Mouse (Mus musculus) CH12.LX (cell line): ENCODE measurements around the gene Dis3l. TPM values are rescaled to one million over a fixed set of nuclear protein-coding genes. Genes with fewer than 3 reads are reported as not detected.

ENCODE experiments used
- DNase-seq: peaks from one replicate; pipeline ENCODE4 v3.0.0-alpha.2; 2013; ENCODE audit errors: extremely low read depth
- H3K27ac ChIP-seq: 2 replicates; pipeline ENCODE4 v1.5.1; 2012; ENCODE audit warnings: low read depth, mild to moderate bottlenecking, control low read depth, moderate library complexity; ENCODE audit not compliant: insufficient read depth
- H3K27me3 ChIP-seq: replicated peaks from 2 replicates; pipeline ENCODE3; 2012; ENCODE audit warnings: inconsistent platforms
- H3K36me3 ChIP-seq, 2 experiments: replicated peaks in 1 of 2; 2 replicates each; pipeline versions ENCODE3 to v1.6.1; 2012; ENCODE audit warnings: inconsistent platforms in 1 of 2, low read length in 1 of 2, mild to moderate bottlenecking in 1 of 2, mixed read lengths in 1 of 2, moderate library complexity in 1 of 2; ENCODE audit not compliant: control insufficient read depth in 1 of 2, insufficient read depth in 1 of 2
- H3K4me1 ChIP-seq, 2 experiments: 2 replicates each; pipeline ENCODE4 v1.6.1; 2012; ENCODE audit warnings: inconsistent platforms in 1 of 2, moderate library complexity in 1 of 2; ENCODE audit not compliant: insufficient read depth in 2 of 2, control insufficient read depth in 1 of 2
- H3K4me2 ChIP-seq: 2 replicates; pipeline ENCODE4 v1.6.1; 2012; ENCODE audit warnings: low read depth, mild to moderate bottlenecking, control low read depth; ENCODE audit not compliant: poor library complexity, insufficient read depth, severe bottlenecking
- H3K4me3 ChIP-seq, 3 experiments: fragments of 150-350 bp in 1 of 3; sonication (generic) in 1 of 3; replicated peaks in 1 of 3; 2 replicates each; pipeline versions ENCODE3 to v1.5.1; 2011 to 2012; ENCODE audit warnings: low read depth in 2 of 3, low read length in 2 of 3, mild to moderate bottlenecking in 2 of 3, moderate library complexity in 2 of 3, control low read depth in 1 of 3, improper control_type of control experiment in 1 of 3, inconsistent platforms in 1 of 3, mixed read lengths in 1 of 3; ENCODE audit not compliant: poor library complexity in 1 of 3
- H3K79me2 ChIP-seq: replicated peaks from 2 replicates; pipeline ENCODE4 v1.6.1; 2012; ENCODE audit warnings: mild to moderate bottlenecking, moderate library complexity; ENCODE audit not compliant: control insufficient read depth, poor library complexity, insufficient read depth, severe bottlenecking; ENCODE audit errors: extremely low read depth
- H3K9ac ChIP-seq: 2 replicates; pipeline ENCODE4 v1.6.1; 2012; ENCODE audit warnings: low read depth, mild to moderate bottlenecking, control low read depth, moderate library complexity; ENCODE audit not compliant: insufficient read depth
- H3K9me3 ChIP-seq: replicated peaks from 2 replicates; pipeline ENCODE3; 2012; ENCODE audit warnings: low read length, inconsistent platforms, mixed read lengths
- CHD1 ChIP-seq: IDR thresholded peaks from 2 replicates; pipeline ENCODE4 v1.6.1; 2012; ENCODE audit warnings: low read depth, low read length, improper control_type of control experiment, inconsistent platforms
- CHD2 ChIP-seq: IDR thresholded peaks from 2 replicates; pipeline ENCODE4 v1.6.1; 2011; ENCODE audit warnings: low read length, improper control_type of control experiment
- E2F4 ChIP-seq: IDR thresholded peaks from 2 replicates; pipeline ENCODE4 v1.6.1; 2011; ENCODE audit warnings: low read depth, low read length, improper control_type of control experiment; ENCODE audit not compliant: insufficient replicate concordance
- ETS1 ChIP-seq: conservative IDR thresholded peaks from 2 replicates; pipeline ENCODE4 v1.6.1; 2012; ENCODE audit warnings: low read depth, mild to moderate bottlenecking, inconsistent platforms, low read length, improper control_type of control experiment, moderate library complexity
- GABPA ChIP-seq: IDR thresholded peaks from 2 replicates; pipeline ENCODE4 v1.6.1; 2012; ENCODE audit warnings: low read depth, low read length, improper control_type of control experiment, inconsistent platforms; ENCODE audit not compliant: insufficient replicate concordance
- HCFC1 ChIP-seq: IDR thresholded peaks from 2 replicates; pipeline ENCODE4 v1.6.1; 2012; ENCODE audit warnings: low read depth, mild to moderate bottlenecking, inconsistent platforms, low read length, improper control_type of control experiment
- IRF4 ChIP-seq: IDR thresholded peaks from 2 replicates; pipeline ENCODE4 v1.6.1; 2014; ENCODE audit warnings: low read depth, mild to moderate bottlenecking, inconsistent platforms, low read length, improper control_type of control experiment
- JUN ChIP-seq: IDR thresholded peaks from 2 replicates; pipeline ENCODE4 v1.6.1; 2011; ENCODE audit warnings: low read depth, mild to moderate bottlenecking, low read length, improper control_type of control experiment, moderate library complexity; ENCODE audit not compliant: insufficient read depth
- JUND ChIP-seq: conservative IDR thresholded peaks from 2 replicates; pipeline ENCODE4 v1.6.1; 2011; ENCODE audit warnings: low read depth, low read length, improper control_type of control experiment
- KAT2A ChIP-seq: IDR thresholded peaks from 2 replicates; pipeline ENCODE4 v1.6.1; 2012; ENCODE audit warnings: low read length, improper control_type of control experiment, inconsistent platforms; ENCODE audit not compliant: insufficient replicate concordance
- NELFE ChIP-seq: IDR thresholded peaks from 2 replicates; pipeline ENCODE4 v1.6.1; 2011; ENCODE audit warnings: low read depth, low read length, improper control_type of control experiment
- NRF1 ChIP-seq: IDR thresholded peaks from 2 replicates; pipeline ENCODE4 v1.6.1; 2014; ENCODE audit warnings: low read depth, mild to moderate bottlenecking, inconsistent platforms, low read length, improper control_type of control experiment, moderate library complexity
- PAX5 ChIP-seq: IDR thresholded peaks from 2 replicates; pipeline ENCODE4 v1.6.1; 2012; ENCODE audit warnings: low read length, inconsistent platforms, mixed read lengths
- RAD21 ChIP-seq: IDR thresholded peaks from 2 replicates; pipeline ENCODE4 v1.6.1; 2011; ENCODE audit warnings: low read depth, mild to moderate bottlenecking, low read length, improper control_type of control experiment, moderate library complexity
- SIN3A ChIP-seq: IDR thresholded peaks from 2 replicates; pipeline ENCODE4 v1.6.1; 2012; ENCODE audit warnings: low read length, improper control_type of control experiment, inconsistent platforms
- SMC3 ChIP-seq: IDR thresholded peaks from 2 replicates; pipeline ENCODE4 v1.6.1; 2011; ENCODE audit warnings: low read depth, low read length, improper control_type of control experiment
- TCF12 ChIP-seq: IDR thresholded peaks from 2 replicates; pipeline ENCODE4 v1.6.1; 2014; ENCODE audit warnings: low read depth, mild to moderate bottlenecking, inconsistent platforms, low read length, improper control_type of control experiment
- USF2 ChIP-seq: conservative IDR thresholded peaks from 2 replicates; pipeline ENCODE4 v1.6.1; 2011; ENCODE audit warnings: low read depth, low read length, improper control_type of control experiment
- ZC3H11A ChIP-seq: IDR thresholded peaks from 2 replicates; pipeline ENCODE4 v1.6.1; 2012; ENCODE audit warnings: low read depth, mild to moderate bottlenecking, inconsistent platforms, low read length, improper control_type of control experiment
- ZKSCAN1 ChIP-seq: IDR thresholded peaks from 2 replicates; pipeline ENCODE4 v1.6.1; 2012; ENCODE audit warnings: low read depth, inconsistent platforms, low read length, improper control_type of control experiment, borderline replicate concordance
- ZMIZ1 ChIP-seq: IDR thresholded peaks from 2 replicates; pipeline ENCODE4 v1.6.1; 2012; ENCODE audit warnings: low read depth, mild to moderate bottlenecking, inconsistent platforms, low read length, improper control_type of control experiment
- ZNF384 ChIP-seq: IDR thresholded peaks from 2 replicates; pipeline ENCODE4 v1.6.1; 2012; ENCODE audit warnings: low read depth, low read length, improper control_type of control experiment, inconsistent platforms
- dilution Hi-C: fragments of 300-500 bp; cut with MboI; formaldehyde crosslinking; loops from 2 replicates; pipeline ENCODE4 v1.14.3; 2020; ENCODE audit warnings: low sequenced_read_pairs; ENCODE audit not compliant: extremely low pct_unique_long_range_greater_than_20kb, extremely low pct_ligation_motif_present
- in situ Hi-C: fragments of 300-500 bp; cut with MboI; formaldehyde crosslinking; loops from 3 replicates; pipeline ENCODE4 v1.14.3; 2019; ENCODE audit warnings: low sequenced_read_pairs, low pct_ligation_motif_present, low pct_unique_long_range_greater_than_20kb, mixed read lengths
- polyA plus RNA-seq: library from polyadenylated mRNA; unstranded; fragments of >175 nt; gene quantifications from 2 replicates; pipeline ENCODE4 v1.2.1, GENCODE M21; 2012; ENCODE audit warnings: low read depth; ENCODE audit not compliant: insufficient read length
- total RNA-seq, 2 experiments: library from RNA; depleted of rRNA; stranded (reverse); fragments of 300-350 nt in 1 of 2; fragments of >200 nt in 1 of 2; gene quantifications; 2 replicates each; pipeline ENCODE4 v1.2.3; 2012 to 2014

The Dis3l gene
- total and polyA plus RNA-seq, 3 experiments = 6.6 to 9.6 (median 8.8) TPM

DNA sequence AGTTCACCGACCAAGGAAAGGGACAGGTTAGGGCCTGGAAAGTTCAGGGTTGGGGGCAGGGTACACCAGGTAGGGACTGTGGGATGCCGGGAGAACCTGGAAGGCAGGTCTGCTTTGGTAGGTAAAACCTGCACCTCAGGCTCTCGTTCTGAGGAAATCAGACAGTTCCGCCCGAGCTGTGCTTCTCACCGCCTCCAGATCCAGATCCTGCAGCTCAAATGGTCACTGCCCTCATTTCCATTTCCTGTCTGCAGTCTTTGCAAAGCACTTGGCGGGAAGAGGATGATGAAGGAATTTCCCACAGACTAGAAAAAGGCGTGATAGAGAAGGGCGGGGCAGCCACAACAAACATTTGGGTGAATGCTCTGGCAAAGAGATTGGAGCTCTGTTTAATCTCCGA is 72.9 kb downstream of the Dis3l start:
- no peaks in the 10 kb centered on the region for H3K27me3 ChIP-seq
- H3K36me3 ChIP-seq = no peaks in the 10 kb centered on the region
- no peaks in the 10 kb centered on the region for H3K79me2 ChIP-seq
- no peak overlapping the region for H3K4me2 ChIP-seq
- TF ChIP-seq NRF1 (no peak), GABPA (no peak), CHD2 (no peak), ZNF384 (no peak), SIN3A (no peak), IRF4 (no peak), JUN (no peak), ZC3H11A (no peak)
- TF ChIP-seq, all 38 proteins: peak for 0
- H3K9me3 ChIP-seq = no peaks in the 10 kb centered on the region
- H3K4me1 ChIP-seq = peaks cover 0 to 15% of the 10 kb centered on the region in 2 experiments; a peak in 3 of 4 replicates
- in situ Hi-C loops = no loop called here
- dilution Hi-C loops = no loop called here
- H3K4me3 ChIP-seq = no peak overlapping the region
- no peak overlapping the region for H3K9ac ChIP-seq
- H3K27ac ChIP-seq = no peak overlapping the region
- no peak for DNase-seq

DNA sequence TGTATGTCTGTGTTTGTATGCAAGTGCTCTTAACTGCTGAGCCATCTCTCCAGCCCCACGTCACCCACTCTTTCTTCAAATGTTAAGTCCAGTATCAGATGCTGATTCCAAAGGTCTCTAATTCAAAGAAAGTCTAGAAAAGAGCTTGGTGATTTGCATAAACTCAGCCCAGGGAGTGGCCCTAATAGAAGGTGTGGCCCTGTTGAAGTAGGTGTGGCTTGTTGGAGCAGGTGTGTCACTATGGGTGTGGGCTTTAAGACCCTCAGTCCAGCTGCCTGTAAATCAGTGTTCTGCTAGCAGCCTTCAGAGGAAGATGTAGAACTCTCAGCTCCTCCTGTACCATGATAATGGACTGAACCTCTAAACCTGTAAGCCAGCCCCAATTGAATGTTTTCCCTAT is 73.9 kb downstream of the Dis3l start:
- peaks cover 0 to 15% of the 10 kb centered on the region in 2 experiments; a peak in 3 of 4 replicates for H3K4me1 ChIP-seq
- H3K27ac ChIP-seq = no peak overlapping the region
- no peak overlapping the region for H3K4me3 ChIP-seq
- no peak overlapping the region for H3K4me2 ChIP-seq
- in situ Hi-C loops = no loop called here
- H3K79me2 ChIP-seq = no peaks in the 10 kb centered on the region
- no peak overlapping the region for H3K9ac ChIP-seq
- no peaks in the 10 kb centered on the region for H3K9me3 ChIP-seq
- no peak for DNase-seq
- dilution Hi-C loops = no loop called here
- H3K27me3 ChIP-seq = no peaks in the 10 kb centered on the region
- no peaks in the 10 kb centered on the region for H3K36me3 ChIP-seq
- TF ChIP-seq NELFE = no peak
- TF ChIP-seq JUN = no peak
- TF ChIP-seq SMC3 = no peak
- no peak for TF ChIP-seq HCFC1
- TF ChIP-seq ZKSCAN1 = no peak
- TF ChIP-seq CHD1 = no peak
- TF ChIP-seq JUND = no peak
- TF ChIP-seq RAD21 = no peak
- TF ChIP-seq SIN3A = no peak
- TF ChIP-seq PAX5 = no peak
- TF ChIP-seq TCF12 = no peak
- no peak for TF ChIP-seq ZMIZ1
- TF ChIP-seq KAT2A = no peak
- no peak for TF ChIP-seq E2F4
- TF ChIP-seq USF2 = no peak
- TF ChIP-seq ETS1 = no peak
- no peak for TF ChIP-seq NRF1
